Mouse (Mus musculus): ENCODE results near the gene Mrpl34. TPM values are rescaled to one million over a fixed set of nuclear protein-coding genes. Genes with fewer than 3 reads are reported as not detected.

Gene Mrpl34
- polyA plus RNA-seq, 1 experiment from 2014 or later = 148 TPM

DNA sequence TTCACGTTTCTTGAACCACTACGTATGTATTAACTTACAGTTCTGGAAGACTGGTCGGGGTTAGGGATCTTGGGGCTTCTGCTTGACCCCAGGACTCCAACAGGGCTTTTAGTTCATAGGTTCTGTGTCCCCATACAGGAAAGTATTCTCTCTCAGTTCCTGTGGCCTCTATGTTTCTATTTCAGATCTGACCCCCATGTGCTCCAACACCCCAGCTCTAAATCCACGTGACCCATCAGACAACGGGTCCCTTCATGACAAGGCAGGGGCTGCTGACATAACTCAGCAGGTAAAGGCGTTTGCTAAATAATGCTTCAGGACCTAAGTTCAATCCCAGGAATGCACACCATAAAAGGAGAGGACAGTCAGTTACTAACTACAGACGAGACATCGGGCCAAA, 974 bp downstream of the Mrpl34 start:
- no peak for ATAC-seq (ENCODE audit: insufficient read depth, low FRiP score)

GRCm38 (mm10) chr8:71466198-71466597, 1.4 kb downstream of the Mrpl34 start:
- Histone ChIP-seq H3K27me3 (ENCODE audit: control insufficient read depth, insufficient read depth, low read length) (no peaks in the 10 kb centered on the region), H3K4me1 (ENCODE audit: control insufficient read depth, insufficient read depth, low read length) (peaks cover 34% of the 10 kb centered on the region), H3K9me3 (replicated peaks; ENCODE audit: control insufficient read depth, low read length) (no peaks in the 10 kb centered on the region), H3K4me3 (replicated peaks; ENCODE audit: low read length) (no peak overlapping the region), H3K27ac (ENCODE audit: low read length) (no peak overlapping the region), H3K9ac (ENCODE audit: low read length) (no peak overlapping the region), H3K4me2 (ENCODE audit: low read depth, low read length) (no peak overlapping the region), H3K36me3 (ENCODE audit: control insufficient read depth, insufficient read depth, low read length) (no peaks in the 10 kb centered on the region)
- WGBS = 95% methylated on average over 5 of the region's 5 CpGs
- ATAC-seq (ENCODE audit: insufficient read depth, low FRiP score) = no peak

More for the DNA sequence above, 974 bp downstream of the Mrpl34 start:
- 75% methylated on average over 8 of the region's 8 CpGs for WGBS
- Histone ChIP-seq H3K4me3 (replicated peaks; ENCODE audit: low read length) (peak overlapping the region; percentile 78), H3K9ac (ENCODE audit: low read length) (peak overlapping the region; percentile 75), H3K27me3 (ENCODE audit: control insufficient read depth, insufficient read depth, low read length) (no peaks in the 10 kb centered on the region), H3K9me3 (replicated peaks; ENCODE audit: control insufficient read depth, low read length) (no peaks in the 10 kb centered on the region), H3K4me2 (ENCODE audit: low read depth, low read length) (peak overlapping the region; percentile 81), H3K36me3 (ENCODE audit: control insufficient read depth, insufficient read depth, low read length) (no peaks in the 10 kb centered on the region), H3K27ac (ENCODE audit: low read length) (no peak overlapping the region), H3K4me1 (ENCODE audit: control insufficient read depth, insufficient read depth, low read length) (peaks cover 34% of the 10 kb centered on the region)

DNA sequence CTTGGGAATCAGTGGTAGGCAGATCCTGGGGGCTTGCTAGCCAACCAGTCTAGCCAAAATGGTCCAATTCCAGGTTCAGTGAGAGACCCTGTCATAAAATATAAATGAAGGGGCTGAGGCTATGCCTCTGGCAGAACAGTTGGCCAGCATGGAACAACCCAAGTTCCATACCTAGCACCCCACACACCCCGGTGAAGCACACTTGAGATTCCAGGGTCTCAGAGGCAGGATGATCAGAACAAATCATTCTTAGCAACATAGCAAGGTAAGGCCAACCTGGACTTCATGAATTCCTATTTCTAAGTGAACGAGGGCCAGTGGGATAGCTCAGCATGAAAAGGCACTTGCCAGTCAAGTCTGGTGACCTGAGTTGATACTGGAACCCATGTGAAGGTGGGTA, 2.4 kb downstream of the Mrpl34 start:
- H3K4me2 ChIP-seq (ENCODE audit: low read depth, low read length) = no peak overlapping the region
- H3K9me3 ChIP-seq (replicated peaks; ENCODE audit: control insufficient read depth, low read length) = no peaks in the 10 kb centered on the region
- peaks cover 33% of the 10 kb centered on the region for H3K4me1 ChIP-seq (ENCODE audit: control insufficient read depth, insufficient read depth, low read length)
- H3K27ac ChIP-seq (ENCODE audit: low read length) = no peak overlapping the region
- no peak overlapping the region for H3K9ac ChIP-seq (ENCODE audit: low read length)
- ATAC-seq (ENCODE audit: insufficient read depth, low FRiP score) = no peak
- H3K4me3 ChIP-seq (replicated peaks; ENCODE audit: low read length) = no peak overlapping the region
- H3K27me3 ChIP-seq (ENCODE audit: control insufficient read depth, insufficient read depth, low read length) = no peaks in the 10 kb centered on the region
- 88% methylated on average over 2 of the region's 2 CpGs for WGBS
- H3K36me3 ChIP-seq (ENCODE audit: control insufficient read depth, insufficient read depth, low read length) = no peaks in the 10 kb centered on the region

GRCm38 (mm10) chr8:71468001-71468400, 3.2 kb downstream of the Mrpl34 start:
- no peak overlapping the region for H3K27ac ChIP-seq (ENCODE audit: low read length)
- no peaks in the 10 kb centered on the region for H3K9me3 ChIP-seq (replicated peaks; ENCODE audit: control insufficient read depth, low read length)
- no peak overlapping the region for H3K9ac ChIP-seq (ENCODE audit: low read length)
- no peak overlapping the region for H3K4me2 ChIP-seq (ENCODE audit: low read depth, low read length)
- peaks cover 25% of the 10 kb centered on the region for H3K4me1 ChIP-seq (ENCODE audit: control insufficient read depth, insufficient read depth, low read length)
- WGBS = 81% methylated on average over 1 of the region's 1 CpGs
- no peak for ATAC-seq (ENCODE audit: insufficient read depth, low FRiP score)
- no peaks in the 10 kb centered on the region for H3K27me3 ChIP-seq (ENCODE audit: control insufficient read depth, insufficient read depth, low read length)
- no peaks in the 10 kb centered on the region for H3K36me3 ChIP-seq (ENCODE audit: control insufficient read depth, insufficient read depth, low read length)
- H3K4me3 ChIP-seq (replicated peaks; ENCODE audit: low read length) = no peak overlapping the region

DNA sequence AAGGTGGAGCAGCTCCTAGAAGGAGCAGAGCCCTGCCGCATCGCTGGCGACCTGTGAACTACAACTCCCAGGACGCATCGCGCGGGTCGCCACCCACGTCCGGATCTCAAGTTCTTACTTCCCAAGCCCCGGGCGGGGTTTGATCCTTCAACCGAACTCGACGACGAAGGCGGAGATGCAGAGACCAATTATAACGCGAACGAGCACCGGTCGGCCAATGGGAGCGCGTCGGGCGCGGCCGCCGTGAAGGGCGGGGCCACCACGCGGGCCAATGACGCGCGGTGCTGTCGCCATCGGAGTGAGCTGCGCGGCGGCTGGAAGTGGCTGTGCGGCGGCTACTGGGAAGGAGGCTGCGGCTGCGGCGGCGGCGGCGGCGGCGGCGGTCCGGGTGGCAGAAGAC, 4.2 kb downstream of the Mrpl34 start, which contains the start of gene Dda1:
Gene Dda1 (plus strand): TSS at position 284 of the 400 bp plus-strand sequence.
- H3K4me2 ChIP-seq (ENCODE audit: low read depth, low read length) = peak within 1 kb of the TSS; percentile 90
- H3K9ac ChIP-seq (ENCODE audit: low read length) = peak within 1 kb of the TSS; percentile 86
- peaks cover 23% of the 10 kb centered on the region for H3K4me1 ChIP-seq (ENCODE audit: control insufficient read depth, insufficient read depth, low read length)
- peak within 1 kb of the TSS; percentile 62 for H3K4me3 ChIP-seq (replicated peaks; ENCODE audit: low read length)
- H3K27ac ChIP-seq (ENCODE audit: low read length) = peak within 1 kb of the TSS; percentile 56; the same call in 1 of the 2 replicates
- no peaks in the 10 kb centered on the region for H3K27me3 ChIP-seq (ENCODE audit: control insufficient read depth, insufficient read depth, low read length)
- peak; percentile 90 for ATAC-seq (ENCODE audit: insufficient read depth, low FRiP score)
- no peaks in the 10 kb centered on the region for H3K9me3 ChIP-seq (replicated peaks; ENCODE audit: control insufficient read depth, low read length)
- WGBS = under 1% methylated on average over 47 of the region's 52 CpGs
- no peaks in the 10 kb centered on the region for H3K36me3 ChIP-seq (ENCODE audit: control insufficient read depth, insufficient read depth, low read length)

GRCm38 (mm10) chr8:71469411-71469810, 4.7 kb downstream of the Mrpl34 start:
- Histone ChIP-seq H3K27ac (ENCODE audit: low read length) (peak overlapping the region; percentile 56; the same call in 1 of the 2 replicates), H3K4me1 (ENCODE audit: control insufficient read depth, insufficient read depth, low read length) (peaks cover 18% of the 10 kb centered on the region), H3K9ac (ENCODE audit: low read length) (peak overlapping the region; percentile 86), H3K4me3 (replicated peaks; ENCODE audit: low read length) (peak overlapping the region; percentile 62), H3K4me2 (ENCODE audit: low read depth, low read length) (peak overlapping the region; percentile 90), H3K9me3 (replicated peaks; ENCODE audit: control insufficient read depth, low read length) (no peaks in the 10 kb centered on the region), H3K36me3 (ENCODE audit: control insufficient read depth, insufficient read depth, low read length) (no peaks in the 10 kb centered on the region), H3K27me3 (ENCODE audit: control insufficient read depth, insufficient read depth, low read length) (no peaks in the 10 kb centered on the region)
- peak; percentile 6; the same call in 1 of the 2 replicates for ATAC-seq (ENCODE audit: insufficient read depth, low FRiP score)
- WGBS = 0% methylated on average over 24 of the region's 24 CpGs

DNA sequence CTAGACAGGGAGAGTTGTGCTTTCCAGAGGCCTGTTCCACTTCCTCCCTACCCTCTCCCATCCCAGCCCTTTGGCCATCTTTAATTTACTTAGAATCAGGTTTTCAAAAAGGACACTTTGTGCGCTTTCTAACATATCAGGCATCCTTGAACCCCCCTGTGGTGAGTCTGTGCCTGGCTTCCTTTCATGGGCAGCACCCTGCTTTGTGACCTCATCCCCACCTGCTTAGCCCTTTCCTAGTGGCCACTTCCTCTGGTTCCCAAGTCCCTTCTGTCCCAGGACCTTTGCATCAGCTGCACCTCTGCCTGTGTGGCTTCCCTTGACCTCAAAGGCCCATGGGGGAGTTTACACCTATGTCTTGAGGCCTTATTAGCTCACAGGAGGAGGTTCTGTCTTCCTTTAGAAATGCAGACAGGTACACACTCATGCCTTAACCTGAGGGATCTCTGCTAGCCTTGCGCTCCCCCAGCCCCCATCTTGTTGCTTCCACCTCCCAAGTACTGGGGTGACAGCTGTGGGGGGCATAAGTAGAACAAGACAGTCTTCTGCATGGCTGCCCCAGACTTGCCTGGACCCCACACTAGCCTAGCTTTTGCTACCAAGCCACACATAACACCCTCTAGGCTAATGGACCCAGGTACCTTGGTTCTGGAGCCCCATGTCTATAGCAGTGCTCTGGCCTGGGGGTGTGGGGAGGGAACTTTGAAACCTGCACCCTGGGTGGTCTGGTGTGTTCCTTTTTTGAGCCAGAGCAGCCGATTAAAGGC, 5.6 kb downstream of the Mrpl34 start:
- H3K9ac ChIP-seq (ENCODE audit: low read length) = peak overlapping the region; percentile 86
- H3K27me3 ChIP-seq (ENCODE audit: control insufficient read depth, insufficient read depth, low read length) = no peaks in the 10 kb centered on the region

GRCm38 (mm10) chr8:71470913-71471255, 6.1 kb downstream of the Mrpl34 start:
- H3K4me3 ChIP-seq (replicated peaks; ENCODE audit: low read length) = no peak overlapping the region
- WGBS = 73% methylated on average over 5 of the region's 5 CpGs
- H3K9me3 ChIP-seq (replicated peaks; ENCODE audit: control insufficient read depth, low read length) = no peaks in the 10 kb centered on the region
- peaks cover 15% of the 10 kb centered on the region for H3K4me1 ChIP-seq (ENCODE audit: control insufficient read depth, insufficient read depth, low read length)
- no peak overlapping the region for H3K9ac ChIP-seq (ENCODE audit: low read length)
- H3K4me2 ChIP-seq (ENCODE audit: low read depth, low read length) = no peak overlapping the region
- H3K27ac ChIP-seq (ENCODE audit: low read length) = no peak overlapping the region
- ATAC-seq (ENCODE audit: insufficient read depth, low FRiP score) = no peak
- H3K36me3 ChIP-seq (ENCODE audit: control insufficient read depth, insufficient read depth, low read length) = no peaks in the 10 kb centered on the region
- H3K27me3 ChIP-seq (ENCODE audit: control insufficient read depth, insufficient read depth, low read length) = no peaks in the 10 kb centered on the region

More for the DNA sequence above, 5.6 kb downstream of the Mrpl34 start:
- ATAC-seq (ENCODE audit: insufficient read depth, low FRiP score) = no peak
- H3K4me2 ChIP-seq (ENCODE audit: low read depth, low read length) = peak overlapping the region; percentile 90
- no peaks in the 10 kb centered on the region for H3K9me3 ChIP-seq (replicated peaks; ENCODE audit: control insufficient read depth, low read length)
- H3K27ac ChIP-seq (ENCODE audit: low read length) = no peak overlapping the region
- no peaks in the 10 kb centered on the region for H3K36me3 ChIP-seq (ENCODE audit: control insufficient read depth, insufficient read depth, low read length)
- H3K4me3 ChIP-seq (replicated peaks; ENCODE audit: low read length) = peak overlapping the region; percentile 62
- peaks cover 17% of the 10 kb centered on the region for H3K4me1 ChIP-seq (ENCODE audit: control insufficient read depth, insufficient read depth, low read length)
- WGBS = 82% methylated on average over 3 of the region's 3 CpGs

DNA sequence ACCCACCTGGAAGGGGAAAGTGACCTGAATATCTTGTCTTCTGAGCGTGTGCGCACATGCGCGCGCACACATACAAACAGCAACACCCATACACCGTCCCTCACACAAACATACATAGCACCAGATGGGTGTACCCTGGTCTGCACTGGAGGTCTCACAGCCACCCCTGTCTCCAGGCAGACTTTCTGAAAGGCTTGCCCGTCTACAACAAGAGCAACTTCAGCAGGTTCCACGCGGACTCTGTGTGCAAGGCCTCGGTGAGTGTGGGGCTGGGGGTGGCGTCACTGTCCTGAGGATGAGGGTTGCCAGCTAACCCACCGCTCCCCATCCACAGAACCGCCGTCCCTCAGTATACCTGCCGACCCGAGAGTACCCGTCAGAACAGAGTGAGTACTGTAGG, 7.1 kb downstream of the Mrpl34 start:
- WGBS = 94% methylated on average over 17 of the region's 17 CpGs
- no peak for ATAC-seq (ENCODE audit: insufficient read depth, low FRiP score)
- H3K36me3 ChIP-seq (ENCODE audit: control insufficient read depth, insufficient read depth, low read length) = no peaks in the 10 kb centered on the region

More for the DNA sequence above, 7.1 kb downstream of the Mrpl34 start:
- Histone ChIP-seq H3K9me3 (replicated peaks; ENCODE audit: control insufficient read depth, low read length) (no peaks in the 10 kb centered on the region), H3K27ac (ENCODE audit: low read length) (no peak overlapping the region), H3K27me3 (ENCODE audit: control insufficient read depth, insufficient read depth, low read length) (no peaks in the 10 kb centered on the region), H3K4me1 (ENCODE audit: control insufficient read depth, insufficient read depth, low read length) (peaks cover 15% of the 10 kb centered on the region), H3K9ac (ENCODE audit: low read length) (no peak overlapping the region), H3K4me3 (replicated peaks; ENCODE audit: low read length) (no peak overlapping the region), H3K4me2 (ENCODE audit: low read depth, low read length) (no peak overlapping the region)

Data from stomach, embryonic 16.5 days (tissue).